Mouse (Mus musculus): ENCODE data around the gene Orm2.

Gene Orm2

GRCm38 (mm10) chr4:63377483-63377882, 15.2 kb downstream of the Orm2 start:
- no peak for DNase-seq (ENCODE audit: low spot score in 2 of 2)

- no peak for DNase-seq (ENCODE audit: low spot score in 2 of 2)
These were observed 20.6 kb downstream of the Orm2 start for GRCm38 (mm10) chr4:63382676-63383369.

GRCm38 (mm10) chr4:63383474-63383873, 21.2 kb downstream of the Orm2 start:
- DNase-seq (ENCODE audit: low spot score in 2 of 2) = no peak

- no peak for DNase-seq (ENCODE audit: low spot score in 2 of 2)
These were observed 22.0 kb downstream of the Orm2 start for GRCm38 (mm10) chr4:63384262-63384661.

- DNase-seq (ENCODE audit: low spot score in 2 of 2) = no peak
These were observed 23.0 kb downstream of the Orm2 start for GRCm38 (mm10) chr4:63385253-63385652.

GRCm38 (mm10) chr4:63385784-63386183, 23.5 kb downstream of the Orm2 start:
- no peak for DNase-seq (ENCODE audit: low spot score in 2 of 2)

GRCm38 (mm10) chr4:63388029-63388428, 25.8 kb downstream of the Orm2 start:
- DNase-seq (ENCODE audit: low spot score in 2 of 2) = no peak

GRCm38 (mm10) chr4:63389121-63389886, 27.1 kb downstream of the Orm2 start:
- DNase-seq (ENCODE audit: low spot score in 2 of 2) = no peak

- DNase-seq (ENCODE audit: low spot score in 2 of 2) = no peak
These were observed 27.8 kb downstream of the Orm2 start for GRCm38 (mm10) chr4:63389887-63390528.

- no peak for DNase-seq (ENCODE audit: low spot score in 2 of 2)
These were observed 29.1 kb downstream of the Orm2 start for GRCm38 (mm10) chr4:63391322-63391721.

- DNase-seq (ENCODE audit: low spot score in 2 of 2) = no peak
These were observed 35.8 kb downstream of the Orm2 start for GRCm38 (mm10) chr4:63397981-63398537.

GRCm38 (mm10) chr4:63398854-63399609, 36.8 kb downstream of the Orm2 start:
- DNase-seq (ENCODE audit: low spot score in 2 of 2) = no peak

GRCm38 (mm10) chr4:63399691-63400270, 37.5 kb downstream of the Orm2 start:
- no peak for DNase-seq (ENCODE audit: low spot score in 2 of 2)

GRCm38 (mm10) chr4:63400541-63401306, 38.5 kb downstream of the Orm2 start:
- DNase-seq (ENCODE audit: low spot score in 2 of 2) = no peak

GRCm38 (mm10) chr4:63401620-63402019, 39.4 kb downstream of the Orm2 start:
- DNase-seq (ENCODE audit: low spot score in 2 of 2) = no peak

- DNase-seq (ENCODE audit: low spot score in 2 of 2) = no peak
These were observed 39.8 kb downstream of the Orm2 start for GRCm38 (mm10) chr4:63402056-63402455.

- no peak for DNase-seq (ENCODE audit: low spot score in 2 of 2)
These were observed 40.3 kb downstream of the Orm2 start for GRCm38 (mm10) chr4:63402558-63402957.

GRCm38 (mm10) chr4:63403040-63403959, 41.1 kb downstream of the Orm2 start, which contains the start of gene Akna:
Akna (minus strand) TSS chr4:63403354.
- peak; percentile 62 to 86 for DNase-seq (ENCODE audit: low spot score in 2 of 2)

GRCm38 (mm10) chr4:63404205-63404604, 42.0 kb downstream of the Orm2 start:
- DNase-seq (ENCODE audit: low spot score in 2 of 2) = no peak

All from urinary bladder, postnatal 36 days (tissue).